Mouse (Mus musculus) spleen, adult 12 weeks (tissue): ENCODE measurements around the gene Dcpp1.

ENCODE experiments used
- DNase-seq: peaks from one replicate; pipeline ENCODE4 v3.0.0; 2022; ENCODE audit warnings: low spot score

The Dcpp1 gene

GRCm38 (mm10) chr17:23931157-23931556, 50.5 kb downstream of the Dcpp1 start:
- DNase-seq: no peak
